Mouse (Mus musculus) left cerebral cortex, postnatal 14 days (tissue): ENCODE results near the gene Tnip2. TPM values are rescaled to one million over a fixed set of nuclear protein-coding genes. Genes with fewer than 3 reads are reported as not detected.

Experiments used
- DNase-seq, 2 experiments: peaks; one replicate each; pipeline ENCODE4 v3.0.0; 2021 to 2022; ENCODE audit warnings: low spot score in 2 of 2, mixed read lengths in 1 of 2
- intact Hi-C: fragments of 180-260 bp; cut with DNase I; formaldehyde crosslinking; loops from one replicate; pipeline ENCODE4 v1.15.1; 2025
- total RNA-seq, 2 experiments: library from RNA; stranded (reverse); gene quantifications; 2 replicates each; pipeline ENCODE4 v1.2.3; 2021

The Tnip2 gene
- total RNA-seq, 2 experiments from 2014 or later, result 9.2 to 11.7 TPM

- intact Hi-C loops, result no loop called here
Measured at GRCm38 (mm10) chr5:34525663-34526476, 12.1 kb upstream of the Tnip2 start, which contains the start of gene Sh3bp2. Gene Sh3bp2, plus strand, starts transcription at chr5:34525838.

GRCm38 (mm10) chr5:34524511-34524910 is 10.7 kb upstream of the Tnip2 start:
- DNase-seq, result no peak
- intact Hi-C loops, result no loop called here

More at GRCm38 (mm10) chr5:34525663-34526476, 12.1 kb upstream of the Tnip2 start, which contains the start of gene Sh3bp2:
- DNase-seq, result peak; percentile 78 to 82

GRCm38 (mm10) chr5:34523958-34524485 is 10.2 kb upstream of the Tnip2 start:
- no peak for DNase-seq
- intact Hi-C loops, result no loop called here

GRCm38 (mm10) chr5:34521337-34521736 is 7.5 kb upstream of the Tnip2 start:
- intact Hi-C loops, result no loop called here
- no peak for DNase-seq

- peak; percentile 28 to 60 for DNase-seq
- intact Hi-C loops, result no loop called here
Measured at GRCm38 (mm10) chr5:34520458-34521209, 6.8 kb upstream of the Tnip2 start.

GRCm38 (mm10) chr5:34519389-34519910 is 5.7 kb upstream of the Tnip2 start:
- DNase-seq, result no peak
- intact Hi-C loops, result loop anchor here (2.0 kb wide), 1 partner anchor 123 kb away; no protein-coding TSS in a partner anchor

DNA sequence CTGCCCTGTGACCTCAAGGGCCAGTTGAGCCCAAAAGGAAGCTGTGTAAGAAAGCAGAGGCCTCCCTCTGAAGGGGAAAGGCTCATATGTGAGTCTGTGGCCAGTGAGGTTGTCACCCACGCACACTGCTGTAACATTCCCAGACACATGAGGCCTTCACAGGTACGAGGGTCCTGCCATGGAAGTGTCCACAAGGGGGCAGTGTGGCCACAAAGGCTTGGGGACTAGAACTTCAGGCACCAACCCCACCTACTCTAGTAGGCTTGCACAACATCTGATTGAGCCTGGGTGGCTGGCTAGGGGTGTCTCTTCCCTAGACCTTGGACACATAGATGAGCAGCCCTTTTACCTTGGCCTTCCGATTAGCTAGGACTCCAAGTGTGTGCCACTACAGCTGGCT is 4.1 kb upstream of the Tnip2 start:
- peak; percentile 48 to 78 for DNase-seq
- intact Hi-C loops, result loop anchor here (2.0 kb wide), 1 partner anchor 125 kb away; no protein-coding TSS in a partner anchor

- DNase-seq, result no peak
- intact Hi-C loops, result no loop called here
Measured at GRCm38 (mm10) chr5:34515096-34515495, 1.3 kb upstream of the Tnip2 start.

GRCm38 (mm10) chr5:34514218-34514566 is 401 bp upstream of the Tnip2 start:
- DNase-seq, result no peak
- intact Hi-C loops, result no loop called here

DNA sequence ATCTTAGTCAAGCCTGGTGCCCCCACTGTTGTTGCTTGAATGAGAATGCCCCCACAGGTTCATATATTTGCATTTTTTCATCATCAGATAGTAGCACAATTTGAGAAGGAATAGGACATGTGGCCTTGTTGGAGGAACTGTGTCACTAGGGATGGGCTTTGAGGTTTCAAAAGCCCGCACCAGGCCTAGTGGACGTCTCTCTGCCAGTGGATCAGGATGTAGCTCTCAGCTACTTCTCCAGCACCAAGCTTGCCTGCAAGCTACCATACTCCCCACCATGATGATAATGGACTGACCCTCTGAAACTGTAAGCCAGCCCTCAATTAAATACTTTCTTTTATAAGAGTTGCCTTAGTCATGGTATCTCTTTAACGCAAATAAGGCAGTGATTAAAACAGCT is 1.3 kb downstream of the Tnip2 start:
- intact Hi-C loops, result no loop called here
- DNase-seq, result no peak

DNA sequence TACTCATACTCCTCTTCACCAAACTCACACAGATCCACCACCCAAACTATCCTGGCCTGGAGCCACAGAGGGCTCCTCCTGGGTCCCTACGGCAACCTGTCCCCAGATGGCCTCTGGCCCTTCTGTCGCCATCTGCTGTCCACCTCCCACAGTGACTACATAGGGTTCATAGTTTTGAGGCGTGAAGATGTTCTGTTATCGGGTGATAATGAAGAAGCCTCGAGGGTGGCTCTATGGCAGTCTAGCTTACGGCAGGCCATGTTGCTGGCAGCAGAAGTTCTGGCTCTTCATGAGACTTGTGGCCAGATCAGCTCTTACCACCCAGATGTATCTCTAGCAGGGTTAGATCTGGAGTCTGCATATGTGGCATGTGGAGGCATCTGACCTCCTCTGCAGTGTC is 11.0 kb downstream of the Tnip2 start:
- DNase-seq, result no peak
- intact Hi-C loops, result no loop called here

- intact Hi-C loops, result no loop called here
Measured at GRCm38 (mm10) chr5:34502411-34502810, 11.4 kb downstream of the Tnip2 start.

GRCm38 (mm10) chr5:34501588-34501987 is 12.2 kb downstream of the Tnip2 start:
- no peak for DNase-seq
- intact Hi-C loops, result no loop called here

More at GRCm38 (mm10) chr5:34502411-34502810, 11.4 kb downstream of the Tnip2 start:
- DNase-seq, result no peak

- intact Hi-C loops, result no loop called here
- DNase-seq, result no peak
Measured at GRCm38 (mm10) chr5:34500886-34501285, 12.9 kb downstream of the Tnip2 start.

- DNase-seq, result no peak
- intact Hi-C loops, result no loop called here
Measured at GRCm38 (mm10) chr5:34496745-34497144, 17.0 kb downstream of the Tnip2 start.

GRCm38 (mm10) chr5:34489418-34489787 is 24.4 kb downstream of the Tnip2 start:
- no peak for DNase-seq
- intact Hi-C loops, result no loop called here

GRCm38 (mm10) chr5:34488741-34489417 is 24.9 kb downstream of the Tnip2 start:
- no peak for DNase-seq
- intact Hi-C loops, result no loop called here

DNA sequence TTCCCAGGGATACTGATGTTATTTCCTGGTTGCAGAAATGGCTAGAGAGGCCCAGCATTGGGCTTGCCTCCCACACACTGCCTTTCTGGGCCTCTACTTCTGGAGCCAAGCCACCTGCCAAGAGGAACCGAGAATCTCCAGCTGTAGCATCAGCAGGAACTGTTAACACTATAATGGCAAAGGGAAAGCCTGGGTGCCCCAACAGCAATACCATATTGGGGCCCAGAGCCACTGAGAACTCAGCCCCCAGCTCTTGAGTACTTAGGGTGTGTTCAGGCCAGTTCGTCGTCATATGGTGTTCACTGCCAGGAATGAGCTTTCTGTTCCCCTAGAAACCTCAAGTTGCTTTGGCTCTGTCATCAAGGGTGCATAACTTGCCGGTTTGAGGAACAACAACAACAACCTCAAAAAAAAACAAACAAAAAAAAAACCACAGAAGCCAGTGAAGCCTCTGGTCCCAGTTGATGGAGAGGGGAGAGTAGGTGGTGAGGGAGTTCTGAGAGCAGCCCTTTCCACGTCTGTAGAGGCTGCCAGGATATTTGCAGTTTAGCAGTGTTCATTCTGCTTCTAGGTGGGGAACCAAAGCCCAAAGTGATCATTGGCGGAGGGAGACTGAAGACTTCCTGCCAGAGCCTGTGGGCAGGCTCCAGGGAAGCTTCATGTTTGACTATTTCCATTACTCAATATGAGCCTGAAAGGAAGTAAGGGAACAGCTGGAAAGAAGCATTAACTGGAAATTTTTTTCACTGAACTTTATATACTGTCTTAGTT is 26.3 kb downstream of the Tnip2 start:
- intact Hi-C loops, result no loop called here
- DNase-seq, result peak; percentile 38 to 65

- intact Hi-C loops, result no loop called here
- no peak for DNase-seq
Measured at GRCm38 (mm10) chr5:34485731-34486130, 28.1 kb downstream of the Tnip2 start.
